Mouse (Mus musculus) kidney, postnatal 10 days (tissue): ENCODE data around the gene Zrsr1.

ENCODE experiments used
- DNase-seq: peaks from one replicate; pipeline ENCODE4 v3.0.0; 2021; ENCODE audit warnings: mixed read lengths

The Zrsr1 gene

DNA sequence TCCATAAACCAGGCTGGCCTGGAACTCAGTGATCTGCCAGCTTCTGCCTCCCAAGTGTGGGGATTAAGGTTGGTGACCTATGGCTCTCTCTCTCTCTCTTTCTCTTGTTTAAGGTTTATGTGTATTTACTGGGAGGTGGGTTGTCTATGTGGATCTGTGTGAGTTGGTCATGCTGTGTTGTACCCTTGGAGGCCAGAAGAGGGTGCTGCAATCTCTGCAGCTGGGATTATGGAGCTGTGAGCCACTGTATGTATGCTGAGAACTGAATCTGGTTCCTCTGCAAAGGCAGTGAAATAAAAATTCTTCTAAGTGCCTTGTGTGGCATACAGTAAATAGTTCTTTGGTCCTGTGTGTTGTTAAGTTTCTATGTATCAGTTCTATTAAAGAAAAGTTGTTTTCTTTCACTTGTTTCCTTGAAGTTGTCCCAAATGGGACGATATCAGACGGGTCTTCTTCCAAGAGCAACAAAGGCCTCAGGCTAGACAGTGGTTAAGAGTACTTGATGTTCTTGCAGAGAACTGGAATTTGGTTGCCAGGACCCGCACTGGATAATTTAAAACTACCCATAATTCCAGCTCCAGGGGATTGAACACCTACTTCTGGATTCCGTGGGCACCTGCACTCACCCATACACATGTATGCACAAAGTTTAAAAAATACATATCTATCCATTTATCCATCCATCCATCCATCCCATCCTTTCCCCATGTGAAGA is 41.9 kb downstream of the Zrsr1 start:
- DNase-seq = no peak

DNA sequence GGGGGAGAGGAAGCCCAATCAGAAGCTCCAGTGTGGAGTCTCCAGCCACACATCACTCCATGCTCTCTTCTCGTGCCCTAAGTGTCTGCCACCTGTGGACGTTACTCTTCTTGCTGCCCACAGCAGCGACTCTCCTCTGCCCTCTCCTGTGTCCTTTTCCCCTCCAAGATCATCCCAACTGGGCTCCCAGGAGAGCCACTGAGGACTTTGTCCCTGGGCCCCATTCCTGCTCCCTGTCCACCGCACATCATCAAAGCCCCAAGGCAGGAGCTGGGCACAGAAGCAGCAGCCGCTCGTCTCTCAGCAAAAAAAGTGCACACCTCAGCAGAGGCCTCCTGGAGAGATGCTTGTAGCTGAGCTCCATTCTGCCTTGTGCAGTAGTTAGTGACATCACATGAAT is 43.2 kb downstream of the Zrsr1 start:
- DNase-seq = no peak

- DNase-seq = no peak
Observed at GRCm38 (mm10) chr11:23017943-23018342, 46.1 kb downstream of the Zrsr1 start.

DNA sequence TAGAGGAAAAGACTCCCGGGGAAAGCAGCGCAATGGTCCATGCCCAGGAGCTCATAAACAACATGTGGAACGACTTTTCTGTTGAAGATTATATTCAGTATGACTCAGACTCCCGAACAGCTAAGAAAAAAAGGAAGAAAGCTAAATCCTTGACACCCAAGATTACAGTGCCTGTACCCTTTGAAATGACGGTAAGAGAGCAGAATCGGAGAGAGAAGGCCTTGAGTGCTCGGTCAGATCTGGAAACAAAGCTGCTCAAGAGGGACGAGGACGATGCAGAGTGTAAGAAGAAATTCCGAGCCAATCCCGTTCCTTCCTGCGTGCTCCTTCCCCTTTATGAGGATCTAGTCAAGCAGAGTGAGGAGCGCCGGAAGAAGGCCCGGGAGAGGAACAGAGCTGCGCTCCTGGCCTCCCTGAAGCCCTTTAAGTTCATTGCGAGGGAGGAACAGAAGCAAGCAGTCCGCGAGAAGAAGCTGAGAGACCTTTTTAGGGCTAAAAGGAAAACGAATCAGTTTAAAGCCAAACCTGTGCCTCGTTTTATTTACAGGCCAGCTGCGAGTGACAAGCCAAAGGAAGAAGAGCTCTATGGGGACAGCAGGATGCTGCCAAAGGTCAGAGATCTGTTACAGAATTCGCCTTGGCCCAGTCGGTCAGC is 48.4 kb downstream of the Zrsr1 start:
- DNase-seq = peak; percentile 10

GRCm38 (mm10) chr11:23020841-23021240 is 49.0 kb downstream of the Zrsr1 start:
- no peak for DNase-seq

- no peak for DNase-seq
Observed at GRCm38 (mm10) chr11:23023155-23023554, 51.4 kb downstream of the Zrsr1 start.

DNA sequence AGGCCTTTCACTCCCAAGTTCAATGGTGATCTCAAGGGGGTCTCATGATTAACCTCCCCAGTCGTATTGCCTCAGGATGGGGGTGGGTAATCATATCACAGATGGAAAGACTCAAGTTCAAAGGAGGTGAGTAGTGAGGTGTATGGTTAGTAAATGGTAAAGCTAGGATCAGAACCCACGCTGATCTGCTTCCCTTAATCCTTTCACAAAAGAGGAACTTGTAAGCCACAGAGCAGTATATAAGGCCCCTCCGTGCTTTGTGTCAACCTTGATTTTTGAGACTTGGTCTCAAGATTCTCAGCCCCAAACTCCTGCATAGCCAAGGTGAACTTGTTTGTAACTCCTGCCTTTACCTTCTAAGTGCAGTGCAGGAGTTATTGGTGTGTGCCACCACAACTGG is 52.4 kb downstream of the Zrsr1 start:
- no peak for DNase-seq
